Mouse (Mus musculus) left cerebral cortex, postnatal 4 days (tissue): Measurements from ENCODE around the gene Gm7694. TPM values are rescaled to one million over a fixed set of nuclear protein-coding genes. Genes with fewer than 3 reads are reported as not detected.

Experiments used
- DNase-seq: peaks from one replicate; pipeline ENCODE4 v3.0.0-alpha.2; 2022
- intact Hi-C: fragments of 180-260 bp; cut with DNase I; formaldehyde crosslinking; loops from one replicate; pipeline ENCODE4 v1.15.1; 2025
- total RNA-seq, 2 experiments: library from RNA; stranded (reverse); gene quantifications; 2 replicates each; pipeline ENCODE4 v1.2.3; 2021

Gm7694 gene
- total RNA-seq = 1 to 10 TPM; 2.1 to 2.2 TPM

- no peak for DNase-seq
- intact Hi-C loops = no loop called here
These were observed at the start of gene Gm7694 for GRCm38 (mm10) chr1:170306232-170306631. Gm7694 (minus strand) TSS chr1:170306332.

DNA sequence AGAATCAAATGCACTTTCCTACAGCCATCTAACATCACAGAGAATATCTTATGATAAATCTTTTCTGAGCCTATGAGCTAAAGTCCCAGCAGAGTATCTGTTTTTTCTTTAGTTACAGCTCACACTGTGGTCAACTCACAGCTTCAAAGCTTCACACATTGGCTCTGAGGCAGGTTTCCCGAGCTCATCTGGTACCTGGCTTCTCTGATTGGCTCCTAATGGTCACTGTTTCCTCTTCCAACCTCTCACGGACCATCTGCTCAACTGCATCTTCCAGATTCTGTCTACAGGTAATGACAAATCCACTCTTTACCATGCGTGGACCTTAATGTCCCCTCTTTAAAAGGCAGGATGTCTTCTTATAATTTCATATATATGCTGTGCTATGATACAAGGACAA is 47.2 kb upstream of the Gm7694 start:
- intact Hi-C loops = no loop called here
- no peak for DNase-seq

GRCm38 (mm10) chr1:170351080-170351479 is 44.9 kb upstream of the Gm7694 start:
- no peak for DNase-seq
- intact Hi-C loops = no loop called here

DNA sequence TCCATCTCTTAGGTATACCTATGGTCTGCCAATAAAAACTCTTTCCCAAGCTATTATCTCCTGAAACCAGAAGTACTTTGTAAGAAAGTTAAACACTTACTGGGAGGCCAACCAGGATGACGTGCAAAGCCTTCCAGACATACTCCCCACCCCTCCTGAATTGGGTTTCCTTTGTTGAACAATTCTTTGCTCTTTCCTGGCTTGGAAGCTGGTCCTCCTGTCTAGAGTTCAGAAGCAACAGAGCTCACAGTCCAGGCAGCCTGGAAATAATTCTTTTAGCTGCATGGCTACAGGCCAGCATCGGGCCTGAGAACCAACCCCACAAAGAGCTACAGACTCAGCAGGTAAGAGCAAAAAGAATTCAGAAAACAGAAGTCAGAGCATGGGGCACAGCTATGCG is 40.1 kb upstream of the Gm7694 start:
- DNase-seq = no peak
- intact Hi-C loops = no loop called here

DNA sequence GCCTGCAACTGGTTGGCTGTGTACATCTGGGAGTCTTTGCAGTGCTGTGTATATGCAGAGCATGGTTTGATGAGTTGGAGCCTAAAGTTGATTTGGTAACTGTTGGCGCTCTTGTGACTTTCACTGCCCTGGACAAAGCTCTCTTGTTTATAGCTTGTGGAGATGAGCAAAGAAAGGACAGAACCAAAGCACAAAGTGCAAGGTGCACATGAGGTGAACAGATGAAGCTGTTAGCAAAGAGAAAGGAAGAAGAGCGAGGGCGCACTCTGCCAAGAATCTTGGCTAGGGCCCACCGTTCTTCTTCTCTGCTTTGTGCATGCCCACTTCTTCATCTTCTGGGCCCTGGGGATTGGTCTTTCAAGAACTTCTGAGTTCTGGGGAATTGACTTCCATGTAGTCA is 37.8 kb upstream of the Gm7694 start:
- no peak for DNase-seq
- intact Hi-C loops = no loop called here

DNA sequence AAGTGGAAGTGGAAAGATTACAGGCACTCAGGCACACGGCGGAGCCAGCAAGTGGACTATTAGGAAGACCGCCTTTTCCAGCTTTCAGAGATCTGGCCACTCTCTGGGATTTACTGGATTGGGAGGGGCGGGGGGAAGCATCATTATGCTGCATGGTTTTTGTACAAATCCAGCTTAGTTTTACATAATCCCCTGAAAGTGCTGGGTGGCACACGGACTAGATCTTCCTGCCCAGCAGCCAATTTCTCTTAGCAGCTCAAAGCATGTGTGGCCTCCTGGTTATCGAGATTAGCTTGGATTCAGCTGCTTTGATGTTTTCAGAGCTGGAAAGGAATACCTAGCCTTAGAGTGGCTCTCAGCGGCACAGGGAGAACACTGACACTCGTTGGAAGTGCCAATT is 36.9 kb upstream of the Gm7694 start:
- intact Hi-C loops = no loop called here
- DNase-seq = no peak

DNA sequence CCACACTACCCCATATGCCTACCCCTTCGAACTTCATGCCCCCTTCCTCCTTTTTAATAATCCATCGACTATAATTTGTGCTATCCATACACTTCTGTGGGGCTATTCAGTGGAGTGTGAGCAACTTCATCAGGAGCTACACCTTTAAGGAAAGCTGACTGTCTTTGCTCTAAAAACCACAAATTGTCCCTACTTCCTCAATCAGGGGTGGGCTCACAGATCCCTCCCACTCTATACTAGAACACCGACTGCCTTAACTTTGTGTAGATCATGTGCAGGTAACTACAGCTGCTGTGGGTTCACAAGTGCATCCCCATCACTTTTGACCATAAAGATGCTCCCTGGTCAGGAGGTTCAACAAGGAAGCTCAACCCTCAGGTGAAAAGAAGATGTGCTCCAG is 33.8 kb upstream of the Gm7694 start:
- DNase-seq = no peak
- intact Hi-C loops = no loop called here

DNA sequence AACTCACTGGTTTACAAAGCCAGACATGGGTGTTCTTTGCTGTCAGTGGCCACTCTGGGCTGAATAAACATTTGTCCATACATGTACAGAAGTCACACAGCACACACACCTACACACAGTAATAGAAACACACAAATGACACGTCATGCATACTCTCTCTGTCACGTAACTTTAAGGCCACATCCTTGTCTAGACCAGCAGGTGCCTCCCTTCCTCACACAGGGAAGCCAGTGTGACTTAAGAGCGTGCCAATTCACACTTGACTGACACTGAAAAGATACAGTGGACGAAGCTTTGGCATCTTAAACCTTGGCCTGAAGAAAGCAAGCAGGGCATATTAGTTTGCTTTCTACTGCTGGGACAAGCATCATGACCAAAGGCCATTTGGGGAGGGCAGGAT is 26.6 kb upstream of the Gm7694 start:
- DNase-seq = no peak
- intact Hi-C loops = no loop called here

DNA sequence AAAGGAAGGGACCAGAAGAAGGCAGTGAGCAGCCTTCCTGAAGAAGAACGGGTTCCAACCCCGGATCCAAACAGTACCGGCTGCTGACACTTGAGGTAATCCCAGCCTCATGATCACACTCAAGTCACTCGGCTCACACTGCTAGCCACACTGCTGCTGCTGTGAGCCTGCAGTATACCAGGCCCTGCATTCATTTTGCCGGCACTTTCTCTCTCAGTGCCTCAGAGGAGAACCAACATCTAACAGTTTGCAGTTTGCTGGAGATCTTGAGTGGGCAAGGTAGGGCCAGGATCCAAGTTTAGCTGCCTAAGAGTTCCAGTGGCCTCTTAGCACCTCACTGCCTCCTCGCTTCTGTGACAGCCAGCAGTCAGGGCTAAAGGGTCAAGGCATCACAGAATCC is 25.8 kb upstream of the Gm7694 start:
- DNase-seq = no peak
- intact Hi-C loops = no loop called here

- intact Hi-C loops = no loop called here
- DNase-seq = no peak
These were observed 19.1 kb upstream of the Gm7694 start for GRCm38 (mm10) chr1:170325277-170325676.

DNA sequence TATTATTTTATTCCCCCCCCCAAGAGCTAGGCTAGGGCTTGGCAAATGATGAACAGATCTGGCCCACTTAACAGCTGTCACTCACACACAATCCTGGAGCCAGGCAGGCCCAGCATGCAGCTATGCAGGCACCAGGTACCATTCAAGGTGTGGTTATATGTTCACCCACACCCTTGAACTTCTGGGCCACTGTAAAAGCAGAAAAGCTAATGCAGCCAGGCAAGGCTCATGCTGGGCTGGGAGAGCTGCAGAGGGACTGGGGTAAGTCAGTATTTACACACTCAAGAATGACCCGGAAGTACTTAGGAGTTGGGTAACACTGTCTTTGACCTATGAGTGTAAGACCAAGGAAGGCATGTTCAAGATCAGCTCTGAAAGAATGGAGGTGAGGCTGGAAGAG is 18.2 kb upstream of the Gm7694 start:
- DNase-seq = no peak
- intact Hi-C loops = no loop called here

GRCm38 (mm10) chr1:170323001-170323400 is 16.9 kb upstream of the Gm7694 start:
- intact Hi-C loops = no loop called here
- no peak for DNase-seq

GRCm38 (mm10) chr1:170322046-170322445 is 15.9 kb upstream of the Gm7694 start:
- intact Hi-C loops = no loop called here
- no peak for DNase-seq

- no peak for DNase-seq
- intact Hi-C loops = no loop called here
These were observed 5.3 kb upstream of the Gm7694 start for GRCm38 (mm10) chr1:170311431-170311830.

DNA sequence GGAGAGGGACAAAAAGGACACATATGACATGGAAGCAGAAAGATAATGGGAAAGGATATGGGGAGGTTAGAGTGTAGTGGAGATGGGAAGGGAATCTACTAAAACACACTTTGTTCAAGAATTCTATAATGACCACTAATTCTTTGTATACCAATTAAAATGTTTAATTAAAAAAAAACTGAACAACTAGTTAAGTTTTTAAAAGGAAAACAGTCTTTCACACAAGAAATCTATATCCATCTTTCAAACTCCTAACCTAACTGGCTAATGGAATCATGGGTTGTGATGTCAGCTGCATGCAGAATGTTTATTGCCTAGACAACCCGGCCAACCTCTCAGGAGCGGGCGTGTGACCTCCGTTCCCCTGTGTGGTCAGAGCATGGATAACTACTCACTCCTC is 2.4 kb upstream of the Gm7694 start, which contains the start of gene Spata46:
Spata46 (plus strand) TSS at position 301 of the 400 bp plus-strand sequence.
- intact Hi-C loops = no loop called here
- no peak for DNase-seq

DNA sequence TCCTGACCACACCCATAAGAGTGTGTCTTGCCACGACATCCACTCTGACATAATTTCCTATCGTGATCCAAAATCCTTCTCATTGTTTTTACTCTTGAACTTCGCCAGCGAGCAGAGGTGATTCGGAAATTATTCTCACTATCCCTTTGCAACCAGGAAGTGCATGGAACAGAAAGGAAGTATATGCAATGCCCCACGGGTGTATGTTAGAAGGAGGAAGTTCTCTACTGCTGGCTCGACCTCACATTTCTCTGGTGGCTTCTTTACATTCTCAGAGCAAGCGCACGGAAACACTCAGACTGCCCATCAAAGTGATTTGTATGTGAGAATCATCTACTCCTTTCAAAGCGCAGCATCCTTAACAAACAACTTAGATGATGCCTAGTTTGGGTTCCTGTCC is 1.1 kb downstream of the Gm7694 start:
- intact Hi-C loops = no loop called here
- no peak for DNase-seq

DNA sequence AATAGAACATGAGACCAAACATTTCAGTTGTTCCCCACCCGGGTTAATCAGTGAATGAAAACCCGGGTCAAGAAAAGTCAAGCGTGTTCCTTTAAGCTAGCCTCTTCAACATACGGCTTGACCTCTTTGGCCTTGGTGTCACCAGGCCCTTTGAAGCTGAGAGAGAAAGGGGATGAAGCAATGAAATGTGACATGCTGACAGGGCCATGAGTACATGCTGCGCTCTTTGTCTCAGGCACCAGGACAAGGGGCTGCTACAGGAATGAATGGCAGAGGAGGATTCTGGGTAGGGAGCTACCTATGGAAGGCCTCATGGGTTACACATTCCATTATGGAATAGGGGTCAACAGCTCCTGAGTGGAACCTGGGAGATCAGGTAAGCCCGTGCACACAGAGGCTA is 3.0 kb downstream of the Gm7694 start:
- intact Hi-C loops = no loop called here

GRCm38 (mm10) chr1:170302456-170302855 is 3.7 kb downstream of the Gm7694 start:
- no peak for DNase-seq
- intact Hi-C loops = no loop called here

More for the DNA sequence above, 3.0 kb downstream of the Gm7694 start:
- DNase-seq = no peak

- no peak for DNase-seq
These were observed 4.4 kb downstream of the Gm7694 start for GRCm38 (mm10) chr1:170301686-170302085.

GRCm38 (mm10) chr1:170299496-170299895 is 6.6 kb downstream of the Gm7694 start:
- intact Hi-C loops = no loop called here
- no peak for DNase-seq

More at GRCm38 (mm10) chr1:170301686-170302085, 4.4 kb downstream of the Gm7694 start:
- intact Hi-C loops = no loop called here

DNA sequence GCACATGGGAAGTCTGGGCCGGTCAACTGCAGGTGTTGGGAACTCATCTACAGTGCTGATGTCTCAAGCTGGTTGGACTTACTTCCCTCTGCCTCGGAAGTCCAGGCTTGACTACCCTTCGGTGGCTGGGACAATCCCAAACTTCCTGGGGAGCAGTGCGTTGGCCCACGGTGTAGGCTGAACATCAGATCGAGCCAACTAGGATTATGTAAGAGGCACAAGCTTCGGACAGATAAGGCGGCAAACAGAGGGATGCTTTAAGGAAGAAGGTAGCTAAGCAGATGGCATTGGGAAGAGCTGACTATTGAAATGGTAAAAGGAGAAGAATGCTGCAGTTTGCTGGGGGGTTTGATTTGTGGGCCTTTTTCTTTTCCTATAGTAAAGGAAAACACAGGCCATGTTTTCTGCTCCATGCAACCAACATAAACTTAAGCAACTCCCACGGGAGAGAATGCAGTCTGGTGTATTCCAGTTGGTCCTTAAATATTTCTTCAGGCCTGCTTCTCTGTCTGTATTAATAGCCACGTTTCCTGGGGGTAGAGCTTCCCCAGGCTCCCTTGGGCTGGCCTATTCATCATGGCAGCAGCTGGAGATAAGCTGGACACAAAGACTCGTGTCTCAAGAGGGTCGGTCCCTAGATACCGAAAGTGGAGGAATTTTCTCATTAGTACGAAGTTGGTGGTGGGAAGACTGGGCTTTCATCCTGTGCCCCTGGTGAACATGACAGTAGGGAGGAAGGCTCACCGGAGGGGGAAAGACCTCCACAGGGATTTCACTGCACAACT is 11.2 kb downstream of the Gm7694 start:
- intact Hi-C loops = loop anchor here (5.0 kb wide), 1 partner anchor 547 kb away; no protein-coding TSS in a partner anchor
- DNase-seq = no peak

DNA sequence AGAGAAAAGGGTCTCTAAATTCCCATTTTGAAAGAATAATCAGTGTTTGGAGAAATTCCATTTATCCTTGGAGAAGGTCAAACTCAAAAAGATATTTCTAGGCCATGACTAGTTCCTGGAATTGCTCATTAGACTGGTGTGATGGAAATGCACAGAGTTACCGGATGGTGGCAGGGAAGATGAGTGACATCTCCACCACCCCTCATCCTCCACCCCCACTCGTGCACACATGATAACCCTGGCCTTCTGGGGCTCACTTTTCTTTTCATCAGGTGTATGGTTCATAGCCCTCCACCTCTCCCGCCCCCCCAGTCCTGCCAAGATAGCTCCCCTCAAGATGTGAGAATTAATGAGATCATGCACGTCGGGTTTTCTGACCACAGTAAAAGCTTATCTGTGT is 12.9 kb downstream of the Gm7694 start:
- intact Hi-C loops = loop anchor here (5.0 kb wide), 1 partner anchor 549 kb away; no protein-coding TSS in a partner anchor
- no peak for DNase-seq
